Mouse (Mus musculus) T-helper 2 cell (primary cell): ENCODE data around the gene Ccnl2.

Source experiments
- in situ Hi-C: fragments of 300-600 bp; cut with MboI, MseI; formaldehyde crosslinking; loops from one replicate; pipeline ENCODE4 v1.15.1; 2025; ENCODE audit warnings: high pct_unique_total_duplicates

Gene Ccnl2

GRCm38 (mm10) chr4:155838187-155839153 lies 26.2 kb downstream of the Ccnl2 start:
- in situ Hi-C loops = no loop called here

DNA sequence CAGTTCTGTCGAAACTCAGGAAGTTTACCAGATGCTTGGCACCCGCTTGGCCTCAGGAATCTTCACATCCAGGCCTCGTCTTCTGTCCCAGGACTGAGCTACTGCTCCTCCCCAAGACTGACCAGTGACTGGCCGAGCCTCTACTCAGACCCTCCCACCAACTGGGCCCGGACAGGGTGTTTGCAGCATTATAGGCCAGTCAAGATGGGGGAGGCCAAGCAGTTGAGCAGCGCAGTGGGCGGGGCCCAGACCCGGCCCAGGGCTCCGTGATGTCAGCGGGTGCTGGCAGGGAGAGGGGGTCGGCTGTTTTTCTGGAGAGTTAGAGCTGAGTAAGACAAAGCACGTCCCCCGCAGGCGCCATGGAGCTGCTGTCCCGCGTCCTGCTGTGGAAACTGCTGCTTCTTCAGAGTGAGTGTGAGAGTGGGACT lies 27.2 kb downstream of the Ccnl2 start, which contains the start of gene Mxra8:
Gene Mxra8, plus strand, starts transcription at position 198 of the 428 bp plus-strand sequence.
- in situ Hi-C loops = no loop called here

- in situ Hi-C loops = no loop called here
Observed at GRCm38 (mm10) chr4:155840076-155841002, 28.1 kb downstream of the Ccnl2 start.

- in situ Hi-C loops = no loop called here
Observed at GRCm38 (mm10) chr4:155841003-155841454, 28.7 kb downstream of the Ccnl2 start.

- in situ Hi-C loops = no loop called here
Observed at GRCm38 (mm10) chr4:155841651-155842270, 29.5 kb downstream of the Ccnl2 start.

DNA sequence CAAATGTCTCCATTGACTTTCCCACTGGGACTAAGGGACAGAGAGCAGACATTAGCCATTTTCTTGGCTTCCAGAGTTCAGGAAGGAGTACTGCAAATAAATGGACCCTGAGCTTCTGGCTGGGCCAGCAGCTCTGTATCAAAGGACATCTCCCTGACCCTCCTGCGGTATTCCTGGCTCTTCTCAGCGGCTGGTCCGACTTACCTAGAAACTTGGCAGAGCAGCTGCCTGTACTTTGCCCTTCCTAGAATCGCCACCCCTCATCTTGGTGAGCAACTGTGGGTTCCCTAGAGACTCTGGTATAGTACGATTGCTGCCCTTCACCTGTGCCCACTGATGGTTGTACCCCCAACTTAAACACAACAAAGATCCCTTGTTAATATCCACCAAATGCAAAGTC lies 30.9 kb downstream of the Ccnl2 start:
- in situ Hi-C loops = no loop called here

DNA sequence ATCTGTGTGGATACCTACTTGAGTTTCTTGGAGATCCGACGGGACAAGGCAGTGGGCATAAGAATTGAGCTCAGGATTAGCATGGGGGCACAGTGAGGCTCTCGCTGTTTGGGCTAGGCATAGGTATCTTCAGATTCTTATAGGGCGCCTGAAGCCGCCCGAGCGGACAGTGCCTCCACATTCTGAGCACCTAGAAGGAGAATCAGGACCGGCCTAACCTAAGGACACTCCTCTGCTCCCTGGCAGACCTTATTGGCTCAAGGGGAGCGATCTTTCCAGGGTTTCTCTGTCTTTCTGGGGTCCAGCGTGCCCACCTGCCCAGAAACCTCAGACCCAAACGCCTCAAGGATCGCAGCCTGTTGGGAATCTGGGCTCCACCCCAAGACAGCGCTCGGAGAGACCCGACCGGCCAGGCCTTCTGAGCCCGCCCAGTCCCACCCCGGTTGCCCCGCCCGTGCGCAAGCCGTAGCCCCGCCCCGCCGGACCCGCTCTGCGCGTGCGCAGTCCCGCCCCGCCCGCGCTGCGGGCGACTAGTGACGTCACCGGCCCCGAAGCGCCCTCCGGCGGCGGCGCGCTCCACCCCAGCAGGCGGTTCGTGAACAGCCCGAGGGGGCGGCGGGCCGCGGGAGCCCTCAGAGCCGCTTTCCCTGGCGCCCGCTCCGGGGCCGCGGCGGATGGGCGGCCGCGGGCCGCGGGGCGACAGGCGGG lies 34.7 kb downstream of the Ccnl2 start, which contains the start of gene Dvl1:
Gene Dvl1, plus strand, starts transcription at position 532 of the 708 bp plus-strand sequence.
- in situ Hi-C loops = no loop called here

- in situ Hi-C loops = no loop called here
Observed at GRCm38 (mm10) chr4:155847591-155848352, 35.5 kb downstream of the Ccnl2 start.

- in situ Hi-C loops = no loop called here
Observed at GRCm38 (mm10) chr4:155848434-155849095, 36.3 kb downstream of the Ccnl2 start.

DNA sequence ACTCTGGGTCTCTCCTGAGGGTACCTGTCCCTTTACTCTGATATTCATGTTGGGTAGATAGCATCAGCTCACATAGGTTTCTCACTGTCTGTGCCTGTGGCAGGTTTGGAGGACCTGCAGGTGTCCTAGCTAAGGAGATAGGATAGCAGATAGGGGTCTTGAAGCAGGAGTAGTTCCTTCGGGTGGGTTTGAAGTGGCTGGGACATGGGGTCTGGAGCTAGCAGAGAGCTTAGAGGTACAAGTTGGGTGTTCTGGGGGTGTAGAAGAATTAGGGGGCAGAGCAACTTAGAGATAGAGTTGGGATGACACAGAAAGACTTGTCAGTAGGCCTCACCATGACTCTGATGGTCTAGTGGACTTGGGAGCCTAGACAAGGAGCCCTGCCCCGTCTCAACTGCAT lies 37.1 kb downstream of the Ccnl2 start:
- in situ Hi-C loops = no loop called here

DNA sequence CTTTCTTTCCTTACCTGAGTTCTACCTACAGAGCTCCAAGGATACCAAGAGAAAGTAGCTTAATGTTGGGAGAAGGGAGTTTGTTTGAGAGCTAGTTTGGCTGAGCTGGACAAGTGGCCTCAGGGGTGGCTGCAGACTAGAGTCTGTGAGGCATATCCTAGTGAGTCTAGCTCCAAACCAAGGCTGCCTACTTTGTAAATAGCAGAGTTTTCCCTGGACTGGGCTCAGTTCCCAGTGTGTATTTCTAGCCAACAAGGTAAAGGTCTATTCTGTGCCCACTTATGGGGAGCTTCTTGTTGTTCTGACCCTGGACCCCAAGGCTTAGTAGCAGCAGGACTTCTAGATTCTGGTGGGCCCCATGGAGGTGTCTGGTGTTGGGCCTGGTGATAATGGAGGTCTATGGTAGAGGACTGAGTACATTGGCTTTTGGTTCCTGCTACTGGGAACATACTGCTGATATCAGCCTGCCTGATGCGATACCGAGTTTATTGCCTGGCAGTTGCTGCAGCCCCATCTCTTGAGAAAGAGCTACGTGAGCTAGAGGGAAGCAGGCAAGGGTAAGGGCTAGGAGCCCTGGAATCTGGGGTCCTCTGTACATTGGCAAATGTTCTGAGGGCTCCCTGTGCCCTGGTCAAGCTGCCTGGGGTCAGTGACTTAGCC lies 37.6 kb downstream of the Ccnl2 start:
- in situ Hi-C loops = no loop called here

DNA sequence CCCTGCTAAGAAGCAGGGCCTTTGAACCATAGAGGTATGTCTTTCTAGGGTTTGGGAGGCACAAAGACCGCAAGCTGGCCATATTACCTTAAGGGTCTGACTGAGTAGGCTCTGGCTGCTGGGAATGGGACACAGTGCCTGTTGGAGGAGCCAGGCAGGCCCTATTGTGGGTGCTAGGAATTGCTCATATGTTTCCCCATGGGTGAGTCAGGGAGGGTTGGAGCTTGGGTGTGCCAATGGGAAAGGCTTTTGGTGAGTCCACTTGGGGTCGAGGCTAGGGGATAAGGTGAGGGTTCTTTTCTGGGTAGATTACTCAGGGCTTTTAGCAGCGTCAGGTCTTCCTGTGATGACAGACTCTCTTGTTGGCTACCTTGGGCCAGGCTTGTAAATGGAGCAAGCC lies 39.1 kb downstream of the Ccnl2 start:
- in situ Hi-C loops = no loop called here

DNA sequence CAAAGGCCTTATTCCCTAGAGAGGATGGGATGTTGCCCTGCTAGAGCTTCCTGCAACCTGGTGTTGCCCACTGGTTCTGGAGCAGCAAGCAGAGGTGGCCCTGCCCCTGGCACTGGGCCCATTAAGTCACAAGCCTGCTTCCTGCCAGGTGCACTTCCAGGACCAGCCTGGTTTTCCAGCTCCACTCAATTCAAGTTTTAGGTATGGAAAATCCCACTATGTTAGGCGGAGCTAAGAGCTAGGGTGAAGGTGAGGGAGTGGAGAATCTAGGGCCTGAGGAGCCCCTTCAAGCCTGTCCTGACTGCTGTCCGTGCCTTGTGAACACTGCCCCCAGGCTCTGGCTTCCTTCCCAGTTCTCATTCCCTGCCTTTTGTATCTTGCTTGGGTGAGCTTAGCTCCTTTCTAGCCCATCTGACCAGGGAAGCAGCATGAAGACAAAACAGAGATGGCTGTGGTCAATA lies 39.7 kb downstream of the Ccnl2 start:
- in situ Hi-C loops = no loop called here

DNA sequence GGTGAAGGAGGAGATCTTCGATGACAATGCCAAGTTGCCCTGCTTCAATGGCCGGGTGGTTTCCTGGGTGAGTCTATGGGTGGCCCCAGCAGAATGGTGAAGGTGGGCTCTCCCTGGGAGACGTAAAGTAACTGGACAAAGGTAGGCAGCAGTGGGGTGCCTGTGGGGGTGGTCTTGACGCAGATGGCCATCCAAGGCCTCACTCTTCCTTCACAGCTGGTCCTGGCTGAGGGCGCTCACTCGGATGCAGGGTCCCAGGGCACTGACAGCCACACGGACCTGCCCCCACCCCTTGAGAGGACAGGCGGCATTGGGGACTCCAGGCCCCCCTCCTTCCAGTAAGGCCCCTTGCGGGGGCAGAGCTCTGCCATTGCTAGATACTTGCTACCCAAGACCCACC lies 41.1 kb downstream of the Ccnl2 start:
- in situ Hi-C loops = no loop called here

- in situ Hi-C loops = loop anchor here (5.0 kb wide), 1 partner anchor 42 kb away; no protein-coding TSS in a partner anchor
Observed at GRCm38 (mm10) chr4:155854991-155855390, 42.7 kb downstream of the Ccnl2 start.

GRCm38 (mm10) chr4:155856071-155856470 lies 43.8 kb downstream of the Ccnl2 start:
- in situ Hi-C loops = loop anchor here (5.0 kb wide), 1 partner anchor 41 kb away; no protein-coding TSS in a partner anchor

DNA sequence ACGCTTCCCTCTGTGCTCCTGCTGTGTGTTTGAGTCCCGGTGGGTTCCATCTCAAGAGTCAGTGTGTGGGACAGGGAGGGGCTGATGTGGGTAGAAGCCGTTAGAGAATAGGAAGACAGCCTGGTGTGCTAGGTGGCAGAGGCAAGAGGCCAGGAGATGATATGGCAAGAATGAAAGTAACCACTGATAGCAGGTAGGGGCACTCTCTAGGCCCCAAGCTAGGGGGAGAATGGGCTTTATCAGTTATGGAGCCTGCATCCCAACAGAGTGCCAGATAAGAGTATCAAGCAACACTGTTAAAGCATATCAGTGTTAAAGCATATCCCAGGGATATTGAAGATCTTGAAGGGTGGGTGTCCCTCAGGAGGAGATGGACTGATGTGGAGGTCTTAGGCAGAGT lies 44.6 kb downstream of the Ccnl2 start:
- in situ Hi-C loops = loop anchor here (5.0 kb wide), 1 partner anchor 40 kb away; no protein-coding TSS in a partner anchor

GRCm38 (mm10) chr4:155859318-155859717 lies 47.0 kb downstream of the Ccnl2 start:
- in situ Hi-C loops = loop anchor here (5.0 kb wide), 1 partner anchor 38 kb away; no protein-coding TSS in a partner anchor

- in situ Hi-C loops = no loop called here
Observed at GRCm38 (mm10) chr4:155861787-155862186, 49.5 kb downstream of the Ccnl2 start.
